Mouse (Mus musculus): ENCODE measurements around the gene Gm28269. TPM values are rescaled to one million over a fixed set of nuclear protein-coding genes. Genes with fewer than 3 reads are reported as not detected.

The Gm28269 gene
- polyA plus RNA-seq, 1 experiment from 2014 or later, result not detected

Other genes with a start within 250 kb of the Gm28269 start
- not detected in 2 replicates for gene Slc6a14, start 30.2 kb downstream of the Gm28269 start, polyA plus RNA-seq (2014; fragmentation: Nextera tagmentation; extraction: Ambion mirVana)